Mouse (Mus musculus) embryonic facial prominence, embryonic 14.5 days (tissue): ENCODE measurements at regions not wholly inside any gene's neighbourhood (a gene's known extent, or its start where the extent isn't known, plus 50 kb on each side); places are given as distances from the start of the nearest gene placed in this dataset.
A peak's percentile ranks its signal among the peaks of the same experiment; 100 is the strongest.

Experiments
- ATAC-seq: fragments of 200-750 bp; cut with Nextera tagmentation; 2 replicates; pipeline ENCODE4 v1.8.0; 2017; ENCODE audit warnings: low read depth, moderate number of reproducible peaks, moderate TSS enrichment
- DNase-seq: peaks from one replicate; pipeline ENCODE4 v3.0.0-alpha.2; 2015; ENCODE audit warnings: low spot score
- H3K27ac ChIP-seq: fragments of 300-500 bp; sonication (generic); replicated peaks from 2 replicates; pipeline ENCODE4 v1.5.1; 2014; ENCODE audit warnings: low read depth, mild to moderate bottlenecking, low read length, moderate library complexity
- H3K27me3 ChIP-seq: fragments of 300-500 bp; sonication (generic); replicated peaks from 2 replicates; pipeline ENCODE4 v1.6.1; 2014; ENCODE audit warnings: low read length; ENCODE audit not compliant: control insufficient read depth, insufficient read depth
- H3K36me3 ChIP-seq: fragments of 300-500 bp; sonication (generic); 2 replicates; pipeline ENCODE4 v1.6.1; 2014; ENCODE audit warnings: low read length, mixed read lengths; ENCODE audit not compliant: control insufficient read depth, insufficient read depth
- H3K4me1 ChIP-seq: fragments of 300-500 bp; sonication (generic); 2 replicates; pipeline ENCODE4 v1.6.1; 2014; ENCODE audit warnings: antibody characterized with exemption, low read length; ENCODE audit not compliant: control insufficient read depth, insufficient read depth
- H3K4me2 ChIP-seq: fragments of 300-500 bp; sonication (generic); 2 replicates; pipeline ENCODE4 v1.6.1; 2014; ENCODE audit warnings: low read depth, mild to moderate bottlenecking, low read length, moderate library complexity, mixed read lengths
- H3K4me3 ChIP-seq: fragments of 300-500 bp; sonication (generic); 2 replicates; pipeline ENCODE4 v1.5.1; 2014; ENCODE audit warnings: low read depth, mild to moderate bottlenecking, low read length
- H3K9ac ChIP-seq: fragments of 300-500 bp; sonication (generic); 2 replicates; pipeline ENCODE4 v1.6.1; 2014; ENCODE audit warnings: low read depth, mild to moderate bottlenecking, low read length, moderate library complexity, mixed read lengths
- H3K9me3 ChIP-seq: fragments of 300-500 bp; sonication (generic); 2 replicates; pipeline ENCODE4 v1.6.1; 2016; ENCODE audit warnings: low read length; ENCODE audit not compliant: control insufficient read depth
- WGBS: fragments of 180-500 bp; shearing (Covaris S2); extraction: QIAGEN DNeasy Blood & Tissue Kit; methylation state at CpG from one replicate; pipeline ENCODE4 v1.1.7; 2014; 5-methylcytosine and 5-hydroxymethylcytosine counted together

DNA sequence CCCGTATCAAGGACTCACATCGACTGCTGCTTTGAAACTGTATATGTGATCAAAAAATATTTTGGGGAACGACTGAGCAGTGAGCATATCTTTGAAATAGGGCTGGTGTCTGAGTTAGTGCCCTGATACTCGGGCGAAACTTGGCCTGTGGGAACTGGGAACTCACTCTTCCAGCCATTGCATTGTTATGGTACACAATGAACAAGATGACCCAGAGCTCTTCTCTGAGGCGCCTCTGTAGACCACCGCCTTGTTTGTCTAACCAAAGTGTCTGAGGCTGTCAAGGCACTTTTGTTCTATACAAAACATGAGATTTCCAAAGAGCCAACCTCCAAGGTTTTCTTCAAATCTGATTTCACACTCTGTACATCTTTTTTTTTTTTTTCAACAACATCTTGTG is 201.5 kb downstream of the Cog6 start:
- Histone ChIP-seq H3K27me3 (no peaks in the 10 kb centered on the region), H3K9ac (no peak overlapping the region), H3K27ac (no peak overlapping the region), H3K4me3 (no peak overlapping the region), H3K4me1 (no peaks in the 10 kb centered on the region), H3K36me3 (no peaks in the 10 kb centered on the region), H3K4me2 (no peak overlapping the region), H3K9me3 (no peaks in the 10 kb centered on the region)
- no peak for ATAC-seq
- no peak for DNase-seq
- WGBS: 55% methylated on average over 7 of the region's 7 CpGs

DNA sequence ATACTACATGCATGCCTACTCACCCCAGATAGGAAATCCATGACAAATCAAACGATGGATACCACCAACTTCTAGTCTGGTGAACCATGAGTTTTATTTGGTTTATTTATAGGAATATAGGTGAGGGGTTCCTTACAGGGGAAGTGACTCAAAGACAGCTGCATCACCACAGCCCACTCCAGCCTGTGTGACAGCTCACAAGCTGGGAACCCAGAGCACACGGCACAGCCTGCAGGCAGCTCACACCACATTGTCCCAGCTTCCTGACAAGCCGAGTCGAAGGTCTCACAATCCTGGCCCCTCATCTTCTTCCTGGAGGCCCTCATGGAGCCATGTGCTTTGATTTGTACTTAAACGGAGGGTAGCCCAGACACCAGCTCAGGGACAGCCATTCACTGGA is 214.7 kb downstream of the Cog6 start:
- no peaks in the 10 kb centered on the region for H3K4me1 ChIP-seq
- no peak for ATAC-seq

DNA sequence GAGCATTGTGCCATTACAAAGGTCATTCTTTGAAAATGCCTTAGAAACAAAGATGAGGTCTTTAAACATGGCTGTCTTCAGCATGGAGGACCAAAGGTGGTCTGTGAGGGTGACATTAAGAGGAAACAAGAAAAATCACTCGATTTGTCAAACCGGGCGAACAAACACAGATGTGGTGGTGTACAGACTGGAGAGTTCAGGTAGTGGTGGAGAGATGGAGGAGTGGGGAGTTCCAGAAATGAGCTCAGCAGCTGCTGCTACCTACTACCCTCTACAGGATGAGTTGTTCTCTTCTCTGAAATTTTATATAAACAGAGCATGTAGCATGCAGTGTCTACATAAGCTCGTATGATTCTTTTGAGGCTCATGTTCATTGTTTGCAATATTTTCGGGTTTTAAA is 215.6 kb downstream of the Cog6 start:
- Histone ChIP-seq H3K9ac (no peak overlapping the region), H3K9me3 (no peaks in the 10 kb centered on the region)

More for the DNA sequence above, 214.7 kb downstream of the Cog6 start:
- DNase-seq: no peak
- WGBS: 72% methylated on average over 5 of the region's 5 CpGs
- no peaks in the 10 kb centered on the region for H3K9me3 ChIP-seq
- H3K9ac ChIP-seq: no peak overlapping the region
- H3K27me3 ChIP-seq: no peaks in the 10 kb centered on the region
- no peak overlapping the region for H3K4me2 ChIP-seq
- H3K36me3 ChIP-seq: no peaks in the 10 kb centered on the region
- no peak overlapping the region for H3K27ac ChIP-seq
- H3K4me3 ChIP-seq: no peak overlapping the region

DNA sequence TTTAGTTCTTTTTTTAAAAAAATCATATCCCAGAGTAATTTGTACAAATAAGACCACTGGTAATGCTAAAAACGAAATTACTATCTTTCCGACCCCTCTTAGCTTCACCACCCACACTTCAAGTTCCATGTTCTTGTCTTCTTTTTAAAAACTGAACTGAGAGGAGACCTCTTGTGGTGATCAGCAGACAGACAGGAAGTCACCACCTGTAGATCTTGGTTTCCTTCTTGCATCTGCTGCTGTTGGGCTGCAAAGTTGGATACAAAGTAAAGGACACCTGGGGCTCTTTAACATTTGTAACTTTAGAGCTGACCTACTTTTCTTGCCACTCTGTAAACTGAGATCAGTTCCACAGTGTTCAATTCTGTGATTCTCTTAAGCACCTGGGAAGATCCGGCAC is 216.4 kb downstream of the Cog6 start:
- WGBS: 84% methylated on average over 3 of the region's 3 CpGs
- Histone ChIP-seq H3K27ac (no peak overlapping the region), H3K27me3 (no peaks in the 10 kb centered on the region), H3K9me3 (no peaks in the 10 kb centered on the region), H3K9ac (no peak overlapping the region), H3K4me3 (no peak overlapping the region), H3K36me3 (no peaks in the 10 kb centered on the region), H3K4me1 (no peaks in the 10 kb centered on the region), H3K4me2 (no peak overlapping the region)
- ATAC-seq: no peak
- no peak for DNase-seq

More for the DNA sequence above, 215.6 kb downstream of the Cog6 start:
- no peak overlapping the region for H3K27ac ChIP-seq
- WGBS: 88% methylated on average over 5 of the region's 5 CpGs
- no peaks in the 10 kb centered on the region for H3K4me1 ChIP-seq
- H3K36me3 ChIP-seq: no peaks in the 10 kb centered on the region
- ATAC-seq (no peak), DNase-seq (no peak)
- H3K4me3 ChIP-seq: no peak overlapping the region
- H3K27me3 ChIP-seq: no peaks in the 10 kb centered on the region
- H3K4me2 ChIP-seq: no peak overlapping the region

DNA sequence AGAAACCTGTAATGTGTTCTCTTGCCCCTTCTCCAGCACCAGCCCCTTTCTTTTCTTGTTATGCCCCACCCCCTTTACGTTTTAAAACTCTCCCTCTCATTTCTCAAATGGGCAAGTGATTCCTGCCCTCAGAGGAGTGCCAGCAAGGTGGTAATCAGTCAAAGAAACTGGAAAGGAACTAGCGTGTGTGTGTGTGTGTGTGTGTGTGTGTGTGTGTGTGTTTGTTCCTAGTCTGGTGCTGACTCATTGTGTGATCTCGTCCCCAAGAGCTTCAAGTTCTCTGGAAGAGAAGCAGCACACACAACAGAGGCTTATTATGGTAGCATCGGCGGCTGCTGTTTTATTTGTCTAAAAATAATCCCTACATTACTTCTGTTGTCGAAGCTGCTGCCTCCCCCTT is 219.2 kb downstream of the Cog6 start:
- H3K36me3 ChIP-seq: no peaks in the 10 kb centered on the region
- H3K27ac ChIP-seq: no peak overlapping the region
- no peaks in the 10 kb centered on the region for H3K4me1 ChIP-seq
- ATAC-seq (no peak), DNase-seq (no peak)
- 30% methylated on average over 6 of the region's 6 CpGs for WGBS
- H3K27me3 ChIP-seq: no peaks in the 10 kb centered on the region
- H3K4me2 ChIP-seq: no peak overlapping the region
- H3K4me3 ChIP-seq: no peak overlapping the region
- no peak overlapping the region for H3K9ac ChIP-seq
- H3K9me3 ChIP-seq: no peaks in the 10 kb centered on the region

DNA sequence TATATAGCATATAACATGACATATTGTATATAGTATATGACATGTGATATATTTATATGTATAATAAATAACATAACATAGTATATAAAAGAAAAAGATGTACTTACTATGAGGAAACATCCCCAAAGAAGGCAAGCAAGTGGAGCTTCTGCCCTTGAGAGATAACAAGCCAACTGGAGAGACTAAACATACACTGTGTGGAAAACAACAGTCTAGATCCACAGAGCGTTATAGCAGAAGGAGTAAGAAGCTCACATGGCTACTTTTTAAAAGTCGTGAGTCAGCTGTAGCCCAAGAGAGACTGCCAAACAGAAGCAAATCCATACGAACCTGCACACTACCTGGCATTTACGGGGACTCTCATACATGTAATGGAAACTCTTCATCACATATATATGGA is 219.9 kb downstream of the Cog6 start:
- no peaks in the 10 kb centered on the region for H3K36me3 ChIP-seq
- no peak overlapping the region for H3K9ac ChIP-seq
- H3K4me2 ChIP-seq: no peak overlapping the region
- H3K27me3 ChIP-seq: no peaks in the 10 kb centered on the region
- no peaks in the 10 kb centered on the region for H3K9me3 ChIP-seq
- H3K4me3 ChIP-seq: no peak overlapping the region
- 84% methylated on average over 4 of the region's 4 CpGs for WGBS
- no peaks in the 10 kb centered on the region for H3K4me1 ChIP-seq
- ATAC-seq (no peak), DNase-seq (no peak)
- no peak overlapping the region for H3K27ac ChIP-seq

DNA sequence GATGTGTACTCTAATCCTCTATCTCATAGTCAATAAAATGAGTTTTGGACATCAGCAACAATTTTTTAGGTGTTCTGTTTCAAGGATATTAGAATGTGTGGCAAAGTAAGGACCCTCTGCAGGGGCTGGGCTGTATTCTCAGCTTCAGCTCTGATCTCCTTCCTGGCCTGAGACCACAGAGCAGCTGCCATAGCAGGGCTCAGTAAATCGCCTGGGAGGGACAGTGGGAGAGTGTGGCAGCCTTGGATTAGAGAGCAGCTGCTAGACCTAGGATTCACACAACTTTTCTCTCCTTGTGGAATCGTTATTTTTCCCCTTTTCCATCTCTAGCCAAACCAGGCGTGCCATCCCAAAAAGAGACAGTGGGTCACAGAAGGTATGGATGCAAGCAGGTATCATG is 222.8 kb downstream of the Cog6 start:
- DNase-seq (peak; percentile 29), ATAC-seq (no peak)
- no peak overlapping the region for H3K4me3 ChIP-seq
- H3K4me2 ChIP-seq: no peak overlapping the region
- no peaks in the 10 kb centered on the region for H3K27me3 ChIP-seq
- 73% methylated on average over 3 of the region's 3 CpGs for WGBS
- no peak overlapping the region for H3K9ac ChIP-seq
- no peaks in the 10 kb centered on the region for H3K4me1 ChIP-seq
- H3K27ac ChIP-seq: no peak overlapping the region
- no peaks in the 10 kb centered on the region for H3K9me3 ChIP-seq
- no peaks in the 10 kb centered on the region for H3K36me3 ChIP-seq

DNA sequence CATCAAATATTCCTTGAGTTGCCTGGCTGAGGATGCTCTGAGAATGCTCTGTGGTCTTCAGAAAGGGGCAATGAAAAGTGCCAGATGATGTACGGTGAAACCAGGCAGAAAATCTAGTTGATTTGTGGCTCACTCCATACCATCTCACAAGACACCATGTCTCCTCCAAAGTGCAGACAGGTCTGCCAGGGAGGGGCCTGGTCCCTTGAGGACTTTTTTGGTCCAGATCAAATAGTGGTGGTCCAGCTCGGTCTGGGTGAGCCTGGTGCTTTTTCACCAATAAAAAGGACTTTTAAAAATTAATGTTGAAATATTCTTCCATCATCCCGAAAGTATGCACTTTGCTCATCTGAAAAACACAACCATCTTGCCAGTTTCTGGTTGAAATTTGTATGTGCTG is 224.2 kb downstream of the Cog6 start:
- ATAC-seq (no peak), DNase-seq (no peak)
- Histone ChIP-seq H3K9me3 (no peaks in the 10 kb centered on the region), H3K27ac (no peak overlapping the region), H3K27me3 (no peaks in the 10 kb centered on the region), H3K36me3 (no peaks in the 10 kb centered on the region), H3K4me3 (no peak overlapping the region), H3K4me1 (no peaks in the 10 kb centered on the region), H3K9ac (no peak overlapping the region), H3K4me2 (no peak overlapping the region)
- WGBS: 87% methylated on average over 3 of the region's 3 CpGs

DNA sequence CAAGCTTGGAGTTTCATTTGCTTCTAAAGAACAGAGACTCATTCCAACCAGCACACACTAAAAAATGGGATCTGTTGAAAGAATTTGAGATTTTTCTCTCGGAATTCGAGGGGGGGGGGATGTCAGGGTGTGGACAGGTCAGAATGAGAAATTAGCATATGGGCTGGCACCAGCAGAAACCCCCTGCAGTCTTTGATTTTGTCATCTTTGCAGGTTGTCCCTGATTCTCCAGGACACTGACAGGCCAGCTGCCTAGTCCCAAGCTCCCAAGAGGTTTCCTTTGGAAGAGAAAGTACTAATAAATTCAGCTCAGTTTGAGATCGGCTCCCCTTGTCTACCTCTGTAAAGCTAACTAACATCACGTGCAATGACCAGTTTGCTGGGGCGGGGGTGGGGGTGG is 224.9 kb downstream of the Cog6 start:
- H3K27ac ChIP-seq: no peak overlapping the region
- no peak for DNase-seq
- H3K4me3 ChIP-seq: no peak overlapping the region
- no peak overlapping the region for H3K4me2 ChIP-seq
- H3K4me1 ChIP-seq: no peaks in the 10 kb centered on the region
- no peaks in the 10 kb centered on the region for H3K9me3 ChIP-seq
- H3K27me3 ChIP-seq: no peaks in the 10 kb centered on the region
- no peak for ATAC-seq
- WGBS: 32% methylated on average over 5 of the region's 5 CpGs
- no peak overlapping the region for H3K9ac ChIP-seq
- no peaks in the 10 kb centered on the region for H3K36me3 ChIP-seq
